Mouse (Mus musculus): ENCODE measurements around the gene Klrc3.
"Not testable (repeated sequence)": the region's sequence is repeated elsewhere in the genome, so short reads cannot be mapped to it uniquely, and the experiment has no call there.

The Klrc3 gene

DNA sequence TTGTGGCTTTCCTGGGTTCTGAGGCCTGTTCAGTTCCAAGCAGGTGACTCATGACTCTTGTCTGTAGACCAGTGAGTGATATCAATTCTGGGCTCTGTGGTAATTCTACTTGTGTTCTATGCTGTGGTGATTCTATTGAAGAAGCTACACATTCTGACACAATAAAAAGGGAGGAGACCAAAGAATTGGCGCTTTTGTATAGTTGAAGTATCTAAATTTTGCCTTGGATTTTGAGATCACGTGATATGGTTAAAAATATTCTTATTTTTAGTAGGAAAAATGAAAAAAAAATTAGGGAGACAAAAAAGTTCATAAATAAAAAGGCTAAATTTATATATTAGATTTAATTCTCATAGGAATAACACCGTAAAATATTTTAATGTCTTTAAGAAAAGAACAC, at the start of gene Klrc3:
Gene Klrc3, minus strand, starts transcription at position 101 of the 400 bp plus-strand sequence.
- DNase-seq (ENCODE audit: low spot score) = not testable (repeated sequence)

DNA sequence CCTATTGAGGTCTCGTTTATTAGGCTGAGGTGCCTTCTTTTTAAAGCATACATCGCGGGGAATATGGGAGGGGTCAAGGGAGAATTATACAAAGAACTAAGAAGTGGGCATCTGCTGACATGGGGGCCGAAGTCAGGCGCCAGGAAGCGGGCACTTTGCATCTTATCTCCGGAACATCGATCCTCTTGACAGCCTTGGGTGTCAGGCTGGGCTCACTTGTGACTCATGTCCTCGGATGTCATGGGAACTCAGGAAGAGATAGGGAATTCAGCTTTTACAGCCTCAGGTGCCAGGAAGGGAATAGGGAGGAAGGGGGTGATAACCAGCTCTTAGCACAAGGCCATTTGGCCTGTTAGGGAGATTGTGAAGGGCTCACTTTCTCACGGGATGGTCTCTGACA, 48.3 kb upstream of the Klrc3 start:
- DNase-seq (ENCODE audit: low spot score) = not testable (repeated sequence)

DNA sequence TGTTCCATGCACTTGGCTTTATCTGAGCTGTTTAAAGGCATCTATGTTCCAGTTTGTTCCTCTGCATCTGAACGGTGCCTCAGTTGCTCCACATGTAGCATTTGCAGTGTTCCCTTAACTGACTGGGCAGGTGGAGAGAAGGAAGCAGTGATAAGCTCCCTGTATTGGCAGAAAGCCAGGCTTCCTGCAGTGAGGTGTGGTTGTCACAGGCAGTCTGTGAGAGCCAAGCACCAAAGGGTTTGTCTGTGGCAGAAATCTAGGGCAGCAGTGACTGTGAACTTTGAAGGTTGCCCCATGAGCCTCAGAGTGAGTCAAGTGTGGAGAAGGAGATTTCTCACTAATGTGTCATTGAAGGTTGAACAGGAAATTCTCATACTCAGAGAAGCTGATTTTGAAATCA, 37.2 kb upstream of the Klrc3 start:
- peak; percentile 16 for DNase-seq (ENCODE audit: low spot score)

DNA sequence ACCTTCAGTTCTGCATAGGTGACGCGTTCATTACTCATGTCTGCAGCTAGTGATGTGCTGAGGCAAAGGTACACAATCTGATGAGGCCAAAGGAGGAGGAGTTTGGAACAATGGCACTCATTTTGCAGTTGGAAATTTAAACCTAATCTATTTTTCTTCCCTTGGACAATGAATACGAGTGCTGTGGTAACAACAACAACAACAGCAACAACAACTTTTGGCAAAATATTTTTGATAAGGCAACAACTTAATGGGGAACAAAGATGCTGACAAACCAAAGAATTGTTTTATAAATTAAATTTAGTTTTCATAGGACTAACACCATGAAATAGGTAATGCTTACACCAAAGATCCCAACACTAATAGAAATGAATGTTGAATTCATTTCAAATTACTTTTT, 35.7 kb upstream of the Klrc3 start, which contains the start of gene Klrc1:
Gene Klrc1, minus strand, starts transcription at position 101 of the 400 bp plus-strand sequence.
- DNase-seq (ENCODE audit: low spot score) = no peak

DNA sequence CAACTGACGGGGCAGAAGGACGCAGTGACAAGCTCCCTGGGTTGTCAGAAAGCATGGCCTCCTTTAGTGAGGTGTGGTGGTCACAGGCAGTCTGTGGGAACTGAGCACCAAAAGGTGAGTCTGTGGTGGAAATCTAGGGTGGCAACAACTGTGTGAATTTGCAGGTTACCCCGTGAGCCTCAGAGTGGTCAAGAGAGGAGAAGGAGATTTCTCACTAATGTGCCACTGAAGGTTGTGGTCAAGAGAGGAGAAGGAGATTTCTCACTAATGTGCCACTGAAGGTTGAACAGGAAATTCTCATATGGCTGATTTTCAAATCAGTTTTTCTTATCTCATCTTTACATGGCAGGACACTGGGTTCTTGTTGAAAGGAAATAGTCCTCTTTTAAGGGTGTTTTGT, 18.2 kb upstream of the Klrc3 start:
- not testable (repeated sequence) for DNase-seq (ENCODE audit: low spot score)

DNA sequence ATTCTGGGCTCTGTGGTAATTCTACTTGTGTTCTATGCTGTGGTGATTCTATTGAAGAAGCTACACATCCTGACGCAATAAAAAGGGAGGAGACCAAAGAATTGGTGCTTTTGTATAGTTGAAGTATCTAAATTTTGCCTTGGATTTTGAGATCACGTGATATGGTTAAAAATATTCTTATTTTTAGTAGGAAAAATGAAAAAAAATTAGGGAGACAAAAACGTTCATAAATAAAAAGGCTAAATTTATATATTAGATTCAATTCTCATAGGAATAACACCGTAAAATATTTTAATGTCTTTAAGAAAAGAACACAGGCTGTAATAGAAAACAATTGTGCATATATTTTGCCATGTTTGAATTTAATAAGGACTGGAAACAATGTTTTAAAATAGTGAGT, 17.5 kb upstream of the Klrc3 start, which contains the start of gene Klrc2:
Gene Klrc2, minus strand, starts transcription at position 101 of the 400 bp plus-strand sequence.
- DNase-seq (ENCODE audit: low spot score) = not testable (repeated sequence)

DNA sequence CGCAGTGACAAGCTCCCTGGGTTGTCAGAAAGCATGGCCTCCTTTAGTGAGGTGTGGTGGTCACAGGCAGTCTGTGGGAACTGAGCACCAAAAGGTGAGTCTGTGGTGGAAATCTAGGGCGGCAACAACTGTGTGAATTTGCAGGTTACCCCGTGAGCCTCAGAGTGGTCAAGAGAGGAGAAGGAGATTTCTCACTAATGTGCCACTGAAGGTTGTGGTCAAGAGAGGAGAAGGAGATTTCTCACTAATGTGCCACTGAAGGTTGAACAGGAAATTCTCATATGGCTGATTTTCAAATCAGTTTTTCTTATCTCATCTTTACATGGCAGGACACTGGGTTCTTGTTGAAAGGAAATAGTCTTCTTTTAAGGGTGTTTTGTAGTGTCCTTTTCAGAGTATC, 917 bp upstream of the Klrc3 start:
- DNase-seq (ENCODE audit: low spot score) = not testable (repeated sequence)

DNA sequence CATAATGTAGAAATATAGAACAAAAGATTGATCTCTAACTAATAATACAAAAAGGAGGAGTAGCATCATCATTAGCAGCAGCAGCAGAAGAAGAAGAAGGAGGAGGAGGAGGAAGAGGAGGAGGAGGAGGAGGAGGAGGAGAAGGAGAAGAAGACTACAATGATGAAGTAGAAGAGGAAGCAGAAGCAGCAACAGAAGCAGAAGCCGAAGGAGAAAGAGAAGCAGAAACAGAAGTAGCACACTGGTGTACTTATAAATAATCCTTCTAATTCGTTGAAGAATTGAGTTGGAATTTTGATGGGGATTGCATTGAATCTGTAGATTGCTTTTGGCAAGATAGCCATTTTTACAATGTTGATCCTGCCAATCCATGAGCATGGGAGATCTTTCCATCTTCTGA, 12.1 kb downstream of the Klrc3 start:
- DNase-seq (ENCODE audit: low spot score) = not testable (repeated sequence)

DNA sequence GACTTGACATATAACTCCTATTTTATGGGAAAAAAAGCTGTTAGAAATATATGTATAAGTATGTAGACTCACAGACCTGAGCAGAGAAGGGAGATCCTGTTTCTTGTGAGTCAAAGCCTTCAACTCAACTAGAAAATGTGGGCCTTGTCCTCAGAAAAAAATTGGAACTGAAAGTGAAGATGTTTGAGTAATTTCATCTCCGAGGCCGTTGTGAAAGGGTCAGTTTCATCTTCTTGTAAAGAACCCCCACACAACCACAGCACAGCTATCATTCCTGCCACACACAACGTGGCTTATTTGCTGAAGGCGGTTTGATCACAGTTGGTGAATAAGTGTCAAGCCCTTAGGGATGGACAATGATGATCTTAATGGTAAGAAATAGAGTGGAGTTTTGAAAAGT, 19.4 kb downstream of the Klrc3 start, which contains the start of gene Klrk1:
Gene Klrk1, minus strand, starts transcription at position 130 of the 400 bp plus-strand sequence.
- DNase-seq (ENCODE audit: low spot score) = no peak

DNA sequence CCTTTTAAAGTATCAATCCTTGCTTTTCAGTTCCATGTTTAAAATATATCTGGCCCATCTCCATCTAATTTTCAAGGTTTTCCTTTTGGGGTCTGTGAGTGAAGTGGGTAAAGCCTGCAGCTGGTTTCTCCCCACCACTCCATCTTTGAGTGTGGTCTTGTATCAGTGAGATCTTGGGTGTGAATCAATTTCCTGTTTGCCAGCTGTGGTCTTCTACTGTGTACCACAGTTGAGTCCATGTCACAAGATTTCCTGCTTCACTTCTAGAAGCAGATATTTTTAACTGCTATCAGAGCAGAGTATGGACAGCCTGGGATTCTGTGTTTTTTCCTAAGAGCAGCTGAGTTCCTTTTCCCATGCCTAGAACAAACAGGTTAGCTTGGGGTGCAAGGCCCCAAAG, 34.8 kb downstream of the Klrc3 start:
- no peak for DNase-seq (ENCODE audit: low spot score)

DNA sequence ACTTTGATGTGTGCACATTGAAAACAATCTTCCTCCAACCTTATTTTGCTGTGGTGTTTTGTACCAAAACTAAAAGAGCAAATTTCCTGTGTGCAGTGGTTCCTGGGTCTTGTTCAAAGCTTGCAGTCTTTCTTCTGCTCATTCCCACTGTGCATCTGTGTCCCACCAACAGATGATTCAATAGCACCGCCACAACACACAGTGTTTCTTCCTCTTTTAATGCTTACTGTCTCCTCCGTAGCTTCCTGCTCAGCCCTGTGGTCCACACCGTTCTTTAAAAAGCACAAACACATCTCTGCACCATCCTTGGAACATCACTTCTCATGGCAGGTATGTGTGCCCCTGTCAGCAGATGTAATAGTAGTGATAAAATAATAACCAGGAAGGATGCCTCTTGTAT, 51.6 kb downstream of the Klrc3 start, which contains the start of gene Klrd1:
Gene Klrd1, plus strand, starts transcription at position 275 of the 400 bp plus-strand sequence.
- no peak for DNase-seq (ENCODE audit: low spot score)

Data from urinary bladder, postnatal 14 days (tissue).